Mouse (Mus musculus) C2C12 (cell line): Measurements from ENCODE around the gene Rnf166.

Experiments used
- CEBPB ChIP-seq: IDR thresholded peaks from one replicate; pipeline ENCODE4 v1.6.1; 2011; ENCODE audit warnings: low read depth, mild to moderate bottlenecking, control low read depth, moderate library complexity
- CTCF ChIP-seq: IDR thresholded peaks from one replicate; pipeline ENCODE4 v1.5.1; 2011; ENCODE audit not compliant: control insufficient read depth, insufficient read depth, insufficient read length
- MAX ChIP-seq: IDR thresholded peaks from one replicate; pipeline ENCODE4 v1.6.1; 2011; ENCODE audit warnings: mild to moderate bottlenecking, control low read depth

GRCm38 (mm10) chr8:122459218-122459900, 16.5 kb downstream of the Rnf166 start:
- no peak for TF ChIP-seq CTCF
- no peak for TF ChIP-seq CEBPB
- TF ChIP-seq MAX, result no peak
